Mouse (Mus musculus) lung, embryonic 14.5 days (tissue): ENCODE data around the gene Olfr1349. TPM values are rescaled to one million over a fixed set of nuclear protein-coding genes. Genes with fewer than 3 reads are reported as not detected.
"Not testable (repeated sequence)": the region's sequence is repeated elsewhere in the genome, so short reads cannot be mapped to it uniquely, and the experiment has no call there.

ENCODE experiments used
- ATAC-seq: fragments of 200-750 bp; cut with Nextera tagmentation; 2 replicates; pipeline ENCODE4 v1.8.0; 2017; ENCODE audit warnings: mild to moderate bottlenecking, moderate TSS enrichment, moderate library complexity; ENCODE audit not compliant: insufficient read depth
- DNase-seq: peaks from one replicate; pipeline ENCODE4 v3.0.0-alpha.2; 2015
- H3K27ac ChIP-seq: fragments of 300-500 bp; sonication (generic); 2 replicates; pipeline ENCODE4 v1.5.1; 2014; ENCODE audit warnings: low read depth, mild to moderate bottlenecking, moderate library complexity
- H3K27me3 ChIP-seq: fragments of 300-500 bp; sonication (generic); 2 replicates; pipeline ENCODE4 v1.6.1; 2014; ENCODE audit warnings: low read length, control low read depth; ENCODE audit not compliant: insufficient read depth
- H3K36me3 ChIP-seq: fragments of 300-500 bp; sonication (generic); 2 replicates; pipeline ENCODE4 v1.6.1; 2014; ENCODE audit warnings: control low read depth; ENCODE audit not compliant: insufficient read depth
- H3K4me1 ChIP-seq: fragments of 300-500 bp; sonication (generic); 2 replicates; pipeline ENCODE4 v1.6.1; 2014; ENCODE audit warnings: antibody characterized with exemption, control low read depth; ENCODE audit not compliant: insufficient read depth
- H3K4me2 ChIP-seq: fragments of 300-500 bp; sonication (generic); 2 replicates; pipeline ENCODE4 v1.6.1; 2014; ENCODE audit warnings: mild to moderate bottlenecking
- H3K4me3 ChIP-seq: fragments of 300-500 bp; sonication (generic); 2 replicates; pipeline ENCODE4 v1.5.1; 2014; ENCODE audit warnings: low read depth, low read length
- H3K9ac ChIP-seq: fragments of 300-500 bp; sonication (generic); 2 replicates; pipeline ENCODE4 v1.6.1; 2014
- H3K9me3 ChIP-seq: fragments of 300-500 bp; sonication (generic); 2 replicates; pipeline ENCODE4 v1.6.1; 2016; ENCODE audit warnings: low read depth, low read length, control low read depth
- CTCF ChIP-seq: IDR thresholded peaks from 2 replicates; pipeline ENCODE4 v1.5.1; 2016; ENCODE audit warnings: antibody characterized with exemption, low read depth
- WGBS: fragments of 180-500 bp; shearing (Covaris S2); extraction: QIAGEN DNeasy Blood & Tissue Kit; methylation state at CpG from one replicate; pipeline ENCODE4 v1.1.7; 2014; 5-methylcytosine and 5-hydroxymethylcytosine counted together
- polyA plus RNA-seq: library from polyadenylated mRNA; unstranded; fragments of >200 nt; fragmentation: Nextera tagmentation; extraction: Ambion mirVana; gene quantifications from 2 replicates; pipeline ENCODE4 v1.2.1, GENCODE M21; 2014

Olfr1349 gene
- polyA plus RNA-seq, 1 experiment from 2014 or later: not detected

DNA sequence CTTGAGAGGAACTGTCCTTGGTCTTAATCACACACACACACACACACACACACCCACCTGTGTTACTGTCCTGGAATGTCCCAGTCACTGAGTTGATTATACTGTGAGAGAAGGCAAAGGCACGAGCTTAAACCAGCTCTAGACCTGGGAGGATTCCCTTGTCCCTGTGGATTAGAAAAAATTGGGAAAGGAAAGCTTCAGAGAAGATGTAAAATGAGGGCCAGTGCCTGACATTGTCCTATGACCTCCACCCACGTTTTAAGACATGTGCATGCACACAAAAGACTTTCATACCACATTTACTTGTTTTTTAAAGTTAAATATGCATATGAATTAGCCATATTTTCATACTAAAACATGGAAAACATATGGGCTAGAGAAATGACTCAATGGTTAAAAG lies 35.9 kb downstream of the Olfr1349 start, which contains the start of gene Olfr5:
Gene Olfr5 (minus strand): TSS at position 101 of the 400 bp plus-strand sequence.
- DNase-seq: no peak

DNA sequence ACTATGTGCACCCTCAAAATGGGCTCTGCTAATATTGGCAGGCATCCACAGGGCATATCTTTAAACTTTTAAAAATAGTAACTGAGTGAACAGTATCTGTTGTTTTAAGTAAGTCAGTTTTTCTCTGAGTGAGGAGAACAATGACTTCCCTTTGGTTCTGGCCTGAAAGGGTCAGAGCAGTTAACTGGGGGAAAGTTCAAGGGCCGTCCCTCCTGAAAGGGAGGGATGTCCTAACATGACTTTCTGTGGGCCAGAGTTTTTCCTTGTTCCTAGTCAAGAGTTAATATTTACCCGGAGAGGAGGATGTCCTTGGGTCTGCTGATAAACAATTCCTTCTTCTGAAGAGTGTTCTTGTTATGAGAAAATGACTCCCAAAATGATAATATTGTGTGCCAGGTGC lies 45.1 kb downstream of the Olfr1349 start:
- not testable (repeated sequence) for H3K4me2 ChIP-seq, ATAC-seq, H3K4me1 ChIP-seq, H3K27me3 ChIP-seq, H3K36me3 ChIP-seq, H3K9ac ChIP-seq, H3K27ac ChIP-seq, H3K9me3 ChIP-seq, DNase-seq, H3K4me3 ChIP-seq
- WGBS: 70% methylated on average over 2 of the region's 2 CpGs

More for the DNA sequence above, 35.9 kb downstream of the Olfr1349 start, which contains the start of gene Olfr5:
- no peak for ATAC-seq
- Histone ChIP-seq H3K36me3 (no peaks in the 10 kb centered on the region), H3K4me1 (no peaks in the 10 kb centered on the region), H3K4me3 (no peak within 1 kb of the TSS), H3K9me3 (no peaks in the 10 kb centered on the region), H3K9ac (no peak within 1 kb of the TSS), H3K27me3 (no peaks in the 10 kb centered on the region), H3K4me2 (no peak within 1 kb of the TSS), H3K27ac (no peak within 1 kb of the TSS)
- no peak for TF ChIP-seq CTCF
- WGBS: 18% methylated on average over 2 of the region's 2 CpGs

DNA sequence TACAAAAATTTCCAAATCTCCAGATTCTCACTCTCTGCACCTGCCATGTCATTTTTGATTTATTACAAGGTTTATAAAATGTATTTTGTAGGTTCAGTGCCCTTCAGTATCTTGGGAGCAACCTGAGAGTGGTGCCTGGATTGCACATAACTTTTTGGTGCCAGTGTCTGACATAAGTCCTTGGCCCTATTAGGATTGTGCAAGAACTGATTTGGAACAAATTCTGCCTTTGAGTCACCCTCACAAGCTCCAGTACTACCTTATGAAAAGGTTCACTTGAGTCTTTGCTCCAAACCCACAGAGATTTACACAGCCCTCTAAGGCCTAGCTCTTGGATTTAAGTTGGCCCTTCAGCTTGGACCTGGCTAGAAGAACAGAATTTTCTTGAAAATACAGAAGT lies 55.8 kb downstream of the Olfr1349 start, which contains the start of gene Olfr1346:
Gene Olfr1346 (plus strand): TSS at position 151 of the 400 bp plus-strand sequence.
- no peaks in the 10 kb centered on the region for H3K27me3 ChIP-seq

More for the DNA sequence above, 55.8 kb downstream of the Olfr1349 start, which contains the start of gene Olfr1346:
- no peaks in the 10 kb centered on the region for H3K4me1 ChIP-seq
- no peak within 1 kb of the TSS for H3K4me3 ChIP-seq
- H3K9ac ChIP-seq: no peak within 1 kb of the TSS
- DNase-seq (no peak), ATAC-seq (no peak)
- H3K36me3 ChIP-seq: no peaks in the 10 kb centered on the region
- TF ChIP-seq CTCF: no peak
- H3K27ac ChIP-seq: no peak within 1 kb of the TSS
- no peaks in the 10 kb centered on the region for H3K9me3 ChIP-seq
- H3K4me2 ChIP-seq: no peak within 1 kb of the TSS

Other genes starting within 250 kb of the Olfr1349 start
- gene Zfp667, start 236.4 kb downstream of the Olfr1349 start, polyA plus RNA-seq: 5.8 and 6.0 TPM in 2 replicates
- 5.3 and 6.6 TPM in 2 replicates for gene Zfp583, start 191.7 kb downstream of the Olfr1349 start, polyA plus RNA-seq
- gene Gm3854, start 179.2 kb downstream of the Olfr1349 start, polyA plus RNA-seq: 1.2 and 1.6 TPM in 2 replicates
- gene Zfp78, start 159.7 kb downstream of the Olfr1349 start, polyA plus RNA-seq: 2.1 and 2.7 TPM in 2 replicates
- 9.6 and 11.9 TPM in 2 replicates for gene Zfp28, start 139.7 kb downstream of the Olfr1349 start, polyA plus RNA-seq
- gene Smim17, start 124.2 kb downstream of the Olfr1349 start, polyA plus RNA-seq: 0.22 and 0.61 TPM in 2 replicates
- not detected in 2 replicates for gene Gm20715, start 112.7 kb downstream of the Olfr1349 start, polyA plus RNA-seq
- not detected in 2 replicates for gene Olfr1344, start 84.3 kb downstream of the Olfr1349 start, polyA plus RNA-seq
- not detected in 2 replicates for gene Olfr1336, start 66.8 kb downstream of the Olfr1349 start, polyA plus RNA-seq
- not detected in 2 replicates for gene Olfr1346, start 55.8 kb downstream of the Olfr1349 start, polyA plus RNA-seq
- gene Olfr5, start 36.0 kb downstream of the Olfr1349 start, polyA plus RNA-seq: not detected in 2 replicates
- gene Olfr1347, start 23.2 kb downstream of the Olfr1349 start, polyA plus RNA-seq: not detected in 2 replicates
- not detected in 2 replicates for gene Olfr1348, start 14.2 kb downstream of the Olfr1349 start, polyA plus RNA-seq
- not detected in 2 replicates for gene Olfr1350, start 41.9 kb upstream of the Olfr1349 start, polyA plus RNA-seq
- gene Zim1, start 173.5 kb upstream of the Olfr1349 start, polyA plus RNA-seq: 3.2 and 3.6 TPM in 2 replicates
- 173 and 179 TPM in 2 replicates for gene Peg3, start 207.5 kb upstream of the Olfr1349 start, polyA plus RNA-seq
- gene Usp29, start 207.6 kb upstream of the Olfr1349 start, polyA plus RNA-seq: 5.8 and 6.2 TPM in 2 replicates